Mouse (Mus musculus) megakaryocyte, embryonic 14.5 days (primary cell): ENCODE results near the gene Hspb6.

ENCODE experiments used
- FLI1 ChIP-seq: IDR thresholded peaks from 2 replicates; pipeline ENCODE4 v1.6.1; 2012; ENCODE audit warnings: low read length, inconsistent platforms, mixed read lengths
- GATA1 ChIP-seq: IDR thresholded peaks from 3 replicates; pipeline ENCODE4 v1.6.1; 2012; ENCODE audit warnings: mixed read lengths, low read length, inconsistent platforms, borderline replicate concordance

DNA sequence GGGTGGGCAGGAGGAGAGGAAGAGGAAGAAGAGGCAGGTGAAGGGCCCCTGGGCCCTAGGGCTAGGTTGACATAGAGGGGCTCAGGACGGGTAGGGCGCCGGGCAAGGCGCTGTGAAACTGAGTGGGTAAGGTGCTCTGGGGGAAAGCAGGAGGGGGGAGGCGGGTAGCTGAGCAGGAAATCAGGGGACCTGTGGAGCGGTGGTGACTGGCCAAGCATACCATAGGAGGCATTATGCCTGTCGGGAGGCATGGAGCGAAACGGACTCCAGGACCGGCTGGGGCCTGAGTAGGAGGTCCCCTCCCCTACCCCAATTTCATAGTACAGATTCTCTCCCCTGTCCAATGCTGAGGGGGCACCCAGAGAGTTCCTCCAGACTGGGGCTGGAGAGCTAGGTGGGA is 29.1 kb upstream of the Hspb6 start:
- TF ChIP-seq GATA1 (no peak), FLI1 (no peak)
